22 mouse cellular contexts compared by ENCODE assay signal in genomic region chr1:169031849-169032542, GRCm38 (mm10).
A peak's percentile ranks its signal among the peaks of the same experiment; 100 is the strongest.
DNase-seq lines count a peak whose midpoint lies in the region; ATAC-seq and TF ChIP-seq lines count a peak whose summit lies in the region.
"Had no signal": no experiment of that assay in that cellular context is flagged by ENCODE, and none has a peak within 500 bp of the region (broad histone marks: within the 10 kb centered on the region; RNA-seq: fewer than 3 reads in every experiment).

No protein-coding gene starts in this region.

- no peak for TF ChIP-seq CTCF in testis, adult 2 months (IDR thresholded peaks at IDR 0.05; ENCODE audit: control insufficient read depth, insufficient read depth, insufficient replicate concordance, low read depth, low read length)

- H3K27ac ChIP-seq in kidney, embryonic 15.5 days = no peak overlapping the region
- no peak overlapping the region for H3K27ac ChIP-seq in testis, adult 2 months (ENCODE audit: control insufficient read depth, insufficient read depth, low read depth, low read length)
- peak overlapping the region; percentile 54; the same call in 1 of the 2 replicates for H3K27ac ChIP-seq in limb, embryonic 10.5 days
- H3K27ac ChIP-seq: embryonic facial prominence, embryonic 12.5 days; forebrain, embryonic 13.5 days; heart, embryonic 13.5 days; hindbrain, embryonic 15.5 days had no signal

- TF ChIP-seq POLR2A in testis, adult 2 months (IDR thresholded peaks at IDR 0.05; ENCODE audit: control insufficient read depth, low read depth, low read length) = no peak

- no peak overlapping the region for H3K9ac ChIP-seq in kidney, embryonic 15.5 days
- H3K9ac ChIP-seq: embryonic facial prominence, embryonic 12.5 days; forebrain, embryonic 13.5 days; forebrain, postnatal 0 days; heart, embryonic 13.5 days; hindbrain, embryonic 15.5 days had no signal

- no peaks in the 10 kb centered on the region for H3K9me3 ChIP-seq in kidney, embryonic 15.5 days (replicated peaks)
- no peaks in the 10 kb centered on the region for H3K9me3 ChIP-seq in limb, embryonic 10.5 days (replicated peaks)
- H3K9me3 ChIP-seq: embryonic facial prominence, embryonic 12.5 days; forebrain, embryonic 13.5 days; heart, embryonic 13.5 days; hindbrain, embryonic 15.5 days had no signal

- H3K4me1 ChIP-seq in kidney, embryonic 15.5 days = no peaks in the 10 kb centered on the region
- no peaks in the 10 kb centered on the region for H3K4me1 ChIP-seq in testis, adult 2 months (ENCODE audit: control insufficient read depth, insufficient read depth, low read length)
- H3K4me1 ChIP-seq in limb, embryonic 10.5 days = peaks cover 27% of the 10 kb centered on the region
- H3K4me1 ChIP-seq: embryonic facial prominence, embryonic 12.5 days; forebrain, embryonic 13.5 days; heart, embryonic 13.5 days; hindbrain, embryonic 15.5 days had no signal

- 35% methylated on average over 8 of the region's 8 CpGs for WGBS in kidney, embryonic 15.5 days
- 39% methylated on average over 8 of the region's 8 CpGs for WGBS in limb, embryonic 10.5 days

- no peaks in the 10 kb centered on the region for H3K27me3 ChIP-seq in kidney, embryonic 15.5 days
- no peaks in the 10 kb centered on the region for H3K27me3 ChIP-seq in testis, adult 2 months (ENCODE audit: control insufficient read depth, insufficient read depth, low read length)
- H3K27me3 ChIP-seq in limb, embryonic 10.5 days (ENCODE audit: low read depth, poor library complexity, severe bottlenecking) = no peaks in the 10 kb centered on the region
- H3K27me3 ChIP-seq: embryonic facial prominence, embryonic 12.5 days; forebrain, embryonic 13.5 days; heart, embryonic 13.5 days; hindbrain, embryonic 15.5 days had no signal

- H3K36me3 ChIP-seq in kidney, embryonic 15.5 days = no peaks in the 10 kb centered on the region
- no peaks in the 10 kb centered on the region for H3K36me3 ChIP-seq in testis, adult 2 months (ENCODE audit: control insufficient read depth, insufficient read depth, low read length)
- H3K36me3 ChIP-seq in limb, embryonic 10.5 days = no peaks in the 10 kb centered on the region
- H3K36me3 ChIP-seq: embryonic facial prominence, embryonic 12.5 days; G1E; heart, embryonic 13.5 days; hindbrain, embryonic 15.5 days had no signal

- no peak for DNase-seq in kidney, adult 8-10 months
- no peak for DNase-seq in testis, postnatal 10 days (ENCODE audit: low spot score)
- no peak for DNase-seq in limb, embryonic 10.5 days (ENCODE audit: low spot score)
- DNase-seq in cerebellum, postnatal 4 days (ENCODE audit: low spot score in 2 of 2) = no peak
- DNase-seq in adrenal gland, postnatal 4 days (ENCODE audit: low spot score in 2 of 2) = no peak
- DNase-seq: adrenal gland, adult 8-10 months; adrenal gland, postnatal 36 days; cerebellum, adult 11 months; cerebellum, adult 8-10 months; cerebellum, postnatal 14 days; forebrain, postnatal 0 days; gastrocnemius, postnatal 36 days; heart, adult 11 months; heart, postnatal 36 days had no signal

- no peak overlapping the region for H3K4me3 ChIP-seq in kidney, embryonic 15.5 days (replicated peaks)
- H3K4me3 ChIP-seq in testis, adult 2 months (ENCODE audit: control insufficient read depth, low read depth, low read length) = peak overlapping the region; percentile 56; the same call in 1 of the 2 replicates
- no peak overlapping the region for H3K4me3 ChIP-seq in limb, embryonic 10.5 days
- H3K4me3 ChIP-seq: embryonic facial prominence, embryonic 12.5 days; forebrain, embryonic 13.5 days; heart, embryonic 13.5 days; hindbrain, embryonic 15.5 days had no signal

- ATAC-seq in kidney, embryonic 15.5 days (replicated peaks; ENCODE audit: low FRiP score) = peak; percentile 62
- ATAC-seq: forebrain, embryonic 13.5 days; forebrain, postnatal 0 days; inflammation-experienced regulatory T-cells, adult 6 months had no signal

- H3K4me2 ChIP-seq in kidney, embryonic 15.5 days = no peak overlapping the region
- H3K4me2 ChIP-seq: embryonic facial prominence, embryonic 12.5 days; forebrain, embryonic 13.5 days; heart, embryonic 13.5 days; hindbrain, embryonic 15.5 days had no signal
